Mouse (Mus musculus): Measurements from ENCODE around the gene Defb25.

The Defb25 gene

GRCm38 (mm10) chr2:152628066-152628465 is 5.2 kb upstream of the Defb25 start:
- DNase-seq (ENCODE audit: low read depth): no peak

GRCm38 (mm10) chr2:152626774-152627591 is 4.1 kb upstream of the Defb25 start, which contains the start of gene Rem1:
Gene Rem1 (plus strand): TSS chr2:152626951.
- DNase-seq (ENCODE audit: low read depth): no peak

GRCm38 (mm10) chr2:152625256-152625655 is 2.4 kb upstream of the Defb25 start:
- no peak for DNase-seq (ENCODE audit: low read depth)

- no peak for DNase-seq (ENCODE audit: low read depth)
These were observed 1.7 kb upstream of the Defb25 start for GRCm38 (mm10) chr2:152624566-152624965.

GRCm38 (mm10) chr2:152622151-152622550 is 702 bp downstream of the Defb25 start:
- no peak for DNase-seq (ENCODE audit: low read depth)

GRCm38 (mm10) chr2:152620367-152621134 is 2.3 kb downstream of the Defb25 start:
- DNase-seq (ENCODE audit: low read depth): no peak

- DNase-seq (ENCODE audit: low read depth): peak; percentile 30
These were observed 5.5 kb downstream of the Defb25 start for GRCm38 (mm10) chr2:152617374-152617773.

- no peak for DNase-seq (ENCODE audit: low read depth)
These were observed 6.4 kb downstream of the Defb25 start for GRCm38 (mm10) chr2:152616470-152616869.

GRCm38 (mm10) chr2:152615563-152615962 is 7.3 kb downstream of the Defb25 start:
- peak; percentile 66 for DNase-seq (ENCODE audit: low read depth)

- DNase-seq (ENCODE audit: low read depth): no peak
These were observed 10.7 kb downstream of the Defb25 start for GRCm38 (mm10) chr2:152612193-152612592.

GRCm38 (mm10) chr2:152608719-152609118 is 14.1 kb downstream of the Defb25 start:
- no peak for DNase-seq (ENCODE audit: low read depth)

- no peak for DNase-seq (ENCODE audit: low read depth)
These were observed 15.1 kb downstream of the Defb25 start for GRCm38 (mm10) chr2:152607746-152608145.

- peak; percentile 28 for DNase-seq (ENCODE audit: low read depth)
These were observed 18.8 kb downstream of the Defb25 start, which contains the start of gene Defb36 for GRCm38 (mm10) chr2:152604057-152604456. Gene Defb36 (plus strand): TSS chr2:152604327.

- no peak for DNase-seq (ENCODE audit: low read depth)
These were observed 21.4 kb downstream of the Defb25 start for GRCm38 (mm10) chr2:152601275-152601960.

- no peak for DNase-seq (ENCODE audit: low read depth)
These were observed 22.8 kb downstream of the Defb25 start for GRCm38 (mm10) chr2:152600076-152600475.

GRCm38 (mm10) chr2:152599299-152599698 is 23.6 kb downstream of the Defb25 start, which contains the start of gene Defb45:
Gene Defb45 (minus strand): TSS chr2:152599399.
- DNase-seq (ENCODE audit: low read depth): no peak

- no peak for DNase-seq (ENCODE audit: low read depth)
These were observed 33.8 kb downstream of the Defb25 start for GRCm38 (mm10) chr2:152589021-152589420.

- DNase-seq (ENCODE audit: low read depth): no peak
These were observed 34.4 kb downstream of the Defb25 start for GRCm38 (mm10) chr2:152588450-152588849.

- no peak for DNase-seq (ENCODE audit: low read depth)
These were observed 35.8 kb downstream of the Defb25 start for GRCm38 (mm10) chr2:152586926-152587560.

GRCm38 (mm10) chr2:152580612-152581011 is 42.2 kb downstream of the Defb25 start:
- DNase-seq (ENCODE audit: low read depth): no peak

- no peak for DNase-seq (ENCODE audit: low read depth)
These were observed 42.7 kb downstream of the Defb25 start, which contains the start of gene Defb19 for GRCm38 (mm10) chr2:152580107-152580506. Gene Defb19 (minus strand): TSS chr2:152580312.

- no peak for DNase-seq (ENCODE audit: low read depth)
These were observed 49.4 kb downstream of the Defb25 start for GRCm38 (mm10) chr2:152573484-152573883.

Data from naive thymus-derived CD4-positive, alpha-beta T cell, adult 2 months (primary cell).